Mouse (Mus musculus) intestine, embryonic 16.5 days (tissue): ENCODE measurements around the gene C2cd2. TPM values are rescaled to one million over a fixed set of nuclear protein-coding genes. Genes with fewer than 3 reads are reported as not detected.

Experiments used
- ATAC-seq: fragments of 200-750 bp; cut with Nextera tagmentation; 2 replicates; pipeline ENCODE4 v1.8.0; 2017; ENCODE audit warnings: moderate TSS enrichment, moderate library complexity
- H3K27ac ChIP-seq: fragments of 300-500 bp; sonication (generic); 2 replicates; pipeline ENCODE4 v1.5.1; 2014; ENCODE audit warnings: mild to moderate bottlenecking, low read length
- H3K27me3 ChIP-seq: fragments of 300-500 bp; sonication (generic); replicated peaks from 2 replicates; pipeline ENCODE4 v1.6.1; 2014; ENCODE audit warnings: low read length, control low read depth, mixed read lengths; ENCODE audit not compliant: control insufficient read depth, insufficient read depth
- H3K36me3 ChIP-seq: fragments of 300-500 bp; sonication (generic); 2 replicates; pipeline ENCODE4 v1.6.1; 2014; ENCODE audit warnings: low read length, control low read depth; ENCODE audit not compliant: control insufficient read depth, insufficient read depth
- H3K4me1 ChIP-seq: fragments of 300-500 bp; sonication (generic); 2 replicates; pipeline ENCODE4 v1.6.1; 2014; ENCODE audit warnings: low read length, control low read depth, mixed read lengths; ENCODE audit not compliant: control insufficient read depth, insufficient read depth
- H3K4me2 ChIP-seq: fragments of 300-500 bp; sonication (generic); 2 replicates; pipeline ENCODE4 v1.6.1; 2014; ENCODE audit warnings: low read depth, low read length, control low read depth
- H3K4me3 ChIP-seq: fragments of 300-500 bp; sonication (generic); 2 replicates; pipeline ENCODE4 v1.5.1; 2014; ENCODE audit warnings: mild to moderate bottlenecking, low read length
- H3K9ac ChIP-seq: fragments of 300-500 bp; sonication (generic); 2 replicates; pipeline ENCODE4 v1.6.1; 2014; ENCODE audit warnings: low read depth, low read length
- H3K9me3 ChIP-seq: fragments of 300-500 bp; sonication (generic); 2 replicates; pipeline ENCODE4 v1.6.1; 2016; ENCODE audit warnings: low read length, control low read depth; ENCODE audit not compliant: control insufficient read depth
- WGBS: fragments of 180-500 bp; shearing (Covaris S2); extraction: QIAGEN DNeasy Blood & Tissue Kit; methylation state at CpG from one replicate; pipeline ENCODE4 v1.1.7; 2014; 5-methylcytosine and 5-hydroxymethylcytosine counted together
- microRNA-seq: library from miRNA; unstranded; fragments of <30 nt; microRNA quantifications from one replicate; pipeline ENCODE4, GENCODE M21; 2016
- polyA plus RNA-seq: library from polyadenylated mRNA; unstranded; fragments of >200 nt; fragmentation: Nextera tagmentation; extraction: Ambion mirVana; gene quantifications from 2 replicates; pipeline ENCODE4 v1.2.1, GENCODE M21; 2015

C2cd2 gene
- polyA plus RNA-seq, 1 experiment from 2014 or later = 10.2 TPM

DNA sequence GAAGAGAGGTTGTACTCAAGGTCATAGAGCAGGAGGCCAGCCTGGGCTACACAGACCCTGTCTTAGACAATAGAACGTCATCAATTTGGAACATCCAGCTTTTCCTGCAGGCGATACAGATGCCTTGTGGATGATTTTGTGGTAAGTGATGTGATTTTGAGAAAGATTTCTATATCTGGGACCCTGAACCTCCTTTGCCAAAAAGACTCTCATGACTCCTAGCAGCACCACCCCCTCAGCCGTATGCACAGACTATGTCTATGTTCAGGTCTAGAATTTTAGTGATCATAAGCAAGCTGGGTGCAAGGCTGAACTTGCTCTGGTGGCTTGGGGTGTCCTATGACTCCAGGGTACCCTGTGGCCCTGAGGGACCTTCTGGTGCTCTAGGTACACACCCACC lies 156.8 kb downstream of the C2cd2 start:
- no peak overlapping the region for H3K27ac ChIP-seq
- H3K9me3 ChIP-seq = no peaks in the 10 kb centered on the region
- H3K36me3 ChIP-seq = peaks cover 13% of the 10 kb centered on the region
- no peaks in the 10 kb centered on the region for H3K4me1 ChIP-seq
- no peaks in the 10 kb centered on the region for H3K27me3 ChIP-seq
- WGBS = 91% methylated on average over 3 of the region's 3 CpGs
- ATAC-seq = no peak
- no peak overlapping the region for H3K4me2 ChIP-seq
- no peak overlapping the region for H3K9ac ChIP-seq
- H3K4me3 ChIP-seq = no peak overlapping the region

Small RNA genes lying within 50 kb of the gene (microRNA-seq; reads per million reads assigned to microRNA genes)
- gene Mir6964 = not detected

Other genes starting within 250 kb of the C2cd2 start
- gene Ripk4, start 198.8 kb downstream of the C2cd2 start, polyA plus RNA-seq = 21.8 and 22.7 TPM in 2 replicates
- 7.1 and 7.8 TPM in 2 replicates for gene Prdm15, start 110.7 kb downstream of the C2cd2 start, polyA plus RNA-seq
- gene Zbtb21, start within 50 bp of the C2cd2 start, polyA plus RNA-seq = 11.2 and 11.5 TPM in 2 replicates
- 25.7 and 26.5 TPM in 2 replicates for gene B230307C23Rik, start 34.7 kb upstream of the C2cd2 start, polyA plus RNA-seq
- 12.4 and 13.4 TPM in 2 replicates for gene A630089N07Rik, start 119.9 kb upstream of the C2cd2 start, polyA plus RNA-seq